Mouse (Mus musculus): ENCODE measurements at regions not wholly inside any gene's neighbourhood (a gene's known extent, or its start where the extent isn't known, plus 50 kb on each side); places are given as distances from the start of the nearest gene placed in this dataset.

- DNase-seq (ENCODE audit: low read depth, low spot score): peak; percentile 5
Observed at GRCm38 (mm10) chr10:87999617-88000330, 91.1 kb upstream of the Pmch start.

GRCm38 (mm10) chr10:88008679-88009078, 82.2 kb upstream of the Pmch start:
- DNase-seq (ENCODE audit: low read depth, low spot score): no peak

GRCm38 (mm10) chr10:88010866-88011265, 80.0 kb upstream of the Pmch start:
- no peak for DNase-seq (ENCODE audit: low read depth, low spot score)

GRCm38 (mm10) chr10:88031978-88032377, 58.9 kb upstream of the Pmch start:
- no peak for DNase-seq (ENCODE audit: low read depth, low spot score)
